Mouse (Mus musculus) G1E (cell line): ENCODE measurements around the gene Gabrg3.

Source experiments
- CTCF ChIP-seq: IDR thresholded peaks from 2 replicates; pipeline ENCODE4 v1.5.1; 2012; ENCODE audit warnings: low read depth, low read length, inconsistent platforms, mixed read lengths
- GATA1 ChIP-seq: IDR thresholded peaks from 2 replicates; pipeline ENCODE4 v1.6.1; 2012; ENCODE audit warnings: borderline replicate concordance, low read length, inconsistent platforms, mixed read lengths

- TF ChIP-seq CTCF: no peak
- TF ChIP-seq GATA1: no peak
Observed at GRCm38 (mm10) chr7:57357871-57358540, 29.0 kb downstream of the Gabrg3 start.
